Mouse (Mus musculus): ENCODE results near the gene Zfp839. TPM values are rescaled to one million over a fixed set of nuclear protein-coding genes. Genes with fewer than 3 reads are reported as not detected.

Gene Zfp839
- total and polyA plus RNA-seq, 2 experiments from 2014 or later, result 1.9 to 4.5 TPM

DNA sequence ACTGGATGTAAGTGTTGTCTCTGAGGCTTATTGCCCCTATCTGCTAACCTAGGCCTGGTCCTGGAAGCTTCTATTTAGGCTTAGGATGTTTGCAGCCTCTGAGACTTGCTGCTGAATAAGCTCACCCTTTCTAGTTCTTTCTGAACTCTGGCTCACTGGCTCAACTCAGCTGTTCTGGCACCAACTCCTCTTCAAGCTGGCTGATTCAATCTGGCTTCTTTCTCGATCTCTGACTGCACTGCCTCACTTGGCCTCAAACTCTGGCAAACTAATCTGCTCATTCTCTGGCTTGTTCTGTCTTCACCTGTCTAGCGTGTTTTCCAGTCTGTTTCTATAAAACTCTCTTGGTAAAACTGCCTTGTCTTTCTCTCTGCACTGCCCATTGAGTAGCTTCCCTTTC is 25.3 kb downstream of the Zfp839 start:
- Histone ChIP-seq H3K4me1 (ENCODE audit: insufficient read depth, low read length) (no peaks in the 10 kb centered on the region), H3K9me3 (ENCODE audit: low read length) (no peaks in the 10 kb centered on the region), H3K36me3 (ENCODE audit: insufficient read depth, low read length) (peaks cover 49% of the 10 kb centered on the region), H3K27me3 (ENCODE audit: insufficient read depth, low read length) (no peaks in the 10 kb centered on the region), H3K4me2 (ENCODE audit: low read depth, low read length, poor library complexity, severe bottlenecking) (no peak overlapping the region), H3K27ac (ENCODE audit: low read depth, low read length) (no peak overlapping the region), H3K4me3 (ENCODE audit: low read depth, low read length) (no peak overlapping the region), H3K9ac (replicated peaks; ENCODE audit: low read length, poor library complexity, severe bottlenecking) (no peak overlapping the region)
- no peak for ATAC-seq (ENCODE audit: low FRiP score)
- DNase-seq (ENCODE audit: low spot score), result no peak
- no peak for TF ChIP-seq CTCF (IDR thresholded peaks at IDR 0.05)
- 92% methylated on average over 2 of the region's 2 CpGs for WGBS

DNA sequence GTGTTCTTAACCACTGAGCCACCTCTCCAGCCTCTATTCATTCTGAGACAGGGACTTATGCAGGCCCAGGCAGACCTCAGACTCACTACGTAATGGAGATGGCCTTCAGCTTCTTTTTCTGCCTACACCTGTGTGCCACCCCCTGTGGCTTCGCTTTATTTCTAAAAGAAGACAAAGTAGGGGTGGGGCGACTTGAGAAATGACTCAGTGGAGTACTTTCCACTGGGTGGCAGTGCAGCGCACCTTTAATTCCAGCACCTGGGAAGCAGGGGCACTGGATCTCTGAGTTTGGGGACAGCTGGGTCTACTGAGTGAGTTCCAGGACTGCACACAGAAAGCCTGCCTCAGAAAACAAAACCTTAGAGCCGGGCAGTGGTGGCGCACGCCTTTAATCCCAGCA is 32.2 kb downstream of the Zfp839 start:
- no peak for DNase-seq (ENCODE audit: low spot score)
- no peak overlapping the region for H3K4me2 ChIP-seq (ENCODE audit: low read depth, low read length, poor library complexity, severe bottlenecking)
- H3K36me3 ChIP-seq (ENCODE audit: insufficient read depth, low read length), result peaks cover 27% of the 10 kb centered on the region
- no peak overlapping the region for H3K27ac ChIP-seq (ENCODE audit: low read depth, low read length)
- 86% methylated on average over 7 of the region's 7 CpGs for WGBS
- no peak overlapping the region for H3K4me3 ChIP-seq (ENCODE audit: low read depth, low read length)
- TF ChIP-seq CTCF (IDR thresholded peaks at IDR 0.05), result peak; percentile 26
- H3K4me1 ChIP-seq (ENCODE audit: insufficient read depth, low read length), result no peaks in the 10 kb centered on the region
- H3K27me3 ChIP-seq (ENCODE audit: insufficient read depth, low read length), result no peaks in the 10 kb centered on the region
- H3K9me3 ChIP-seq (ENCODE audit: low read length), result no peaks in the 10 kb centered on the region
- ATAC-seq (ENCODE audit: low FRiP score), result no peak
- no peak overlapping the region for H3K9ac ChIP-seq (replicated peaks; ENCODE audit: low read length, poor library complexity, severe bottlenecking)

DNA sequence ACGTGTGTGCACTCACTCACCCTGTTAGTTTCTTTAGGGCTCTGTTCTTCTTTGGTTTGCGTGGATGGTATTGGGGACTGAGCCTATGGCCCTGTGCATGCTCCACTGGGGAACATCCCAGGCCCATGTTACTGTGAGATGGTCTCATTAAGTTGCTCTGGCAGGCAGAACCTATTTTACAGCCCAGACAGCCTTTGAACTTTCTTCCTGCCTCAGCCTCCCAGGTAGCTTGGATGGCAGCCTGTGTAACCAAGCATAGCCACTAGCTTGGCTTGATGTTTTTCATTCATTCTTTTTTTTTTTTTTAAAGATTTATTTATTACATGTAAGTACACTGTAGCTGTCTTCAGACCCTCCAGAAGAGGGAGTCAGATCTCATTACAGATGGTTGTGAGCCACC is 35.2 kb downstream of the Zfp839 start:
- ATAC-seq (ENCODE audit: low FRiP score), result no peak
- 98% methylated on average over 2 of the region's 2 CpGs for WGBS
- no peak overlapping the region for H3K27ac ChIP-seq (ENCODE audit: low read depth, low read length)

DNA sequence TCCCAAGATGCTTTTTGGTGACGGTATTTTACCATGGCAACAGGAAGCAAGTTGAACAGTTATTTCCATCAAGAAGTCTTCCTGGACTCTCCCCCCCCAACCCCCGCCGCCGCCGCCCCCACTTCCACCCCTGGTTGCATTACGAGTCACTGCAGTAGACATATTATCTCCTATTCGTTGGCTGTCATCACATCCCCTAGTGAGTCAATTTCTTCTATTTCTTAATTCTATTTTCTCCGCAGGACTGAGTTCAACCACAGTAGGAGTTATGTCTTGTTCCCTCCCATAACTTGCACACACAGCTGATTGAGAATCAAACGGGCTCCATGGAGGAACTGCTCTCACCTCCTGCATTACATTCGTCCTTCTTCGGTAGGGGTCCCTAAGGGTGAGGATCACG is 38.1 kb downstream of the Zfp839 start:
- ATAC-seq (ENCODE audit: low FRiP score) (no peak), DNase-seq (ENCODE audit: low spot score) (no peak)
- Histone ChIP-seq H3K27ac (ENCODE audit: low read depth, low read length) (peak overlapping the region; percentile 74; the same call in 1 of the 2 replicates), H3K9me3 (ENCODE audit: low read length) (no peaks in the 10 kb centered on the region), H3K27me3 (ENCODE audit: insufficient read depth, low read length) (no peaks in the 10 kb centered on the region), H3K4me1 (ENCODE audit: insufficient read depth, low read length) (0 out of 2 replicates have a peak, but pooled peaks cover 6% of the 10 kb centered on the region), H3K9ac (replicated peaks; ENCODE audit: low read length, poor library complexity, severe bottlenecking) (peak overlapping the region; percentile 64), H3K4me3 (ENCODE audit: low read depth, low read length) (peak overlapping the region; percentile 56), H3K36me3 (ENCODE audit: insufficient read depth, low read length) (0 out of 2 replicates have a peak, but pooled peaks cover 3% of the 10 kb centered on the region), H3K4me2 (ENCODE audit: low read depth, low read length, poor library complexity, severe bottlenecking) (peak overlapping the region; percentile 91)
- no peak for TF ChIP-seq CTCF (IDR thresholded peaks at IDR 0.05)
- 46% methylated on average over 12 of the region's 12 CpGs for WGBS

More for the DNA sequence above, 35.2 kb downstream of the Zfp839 start:
- no peak for DNase-seq (ENCODE audit: low spot score)
- H3K27me3 ChIP-seq (ENCODE audit: insufficient read depth, low read length), result no peaks in the 10 kb centered on the region
- no peak overlapping the region for H3K9ac ChIP-seq (replicated peaks; ENCODE audit: low read length, poor library complexity, severe bottlenecking)
- H3K9me3 ChIP-seq (ENCODE audit: low read length), result no peaks in the 10 kb centered on the region
- 0 out of 2 replicates have a peak, but pooled peaks cover 10% of the 10 kb centered on the region for H3K36me3 ChIP-seq (ENCODE audit: insufficient read depth, low read length)
- H3K4me1 ChIP-seq (ENCODE audit: insufficient read depth, low read length), result 0 out of 2 replicates have a peak, but pooled peaks cover 5% of the 10 kb centered on the region
- TF ChIP-seq CTCF (IDR thresholded peaks at IDR 0.05), result no peak
- H3K4me3 ChIP-seq (ENCODE audit: low read depth, low read length), result no peak overlapping the region
- no peak overlapping the region for H3K4me2 ChIP-seq (ENCODE audit: low read depth, low read length, poor library complexity, severe bottlenecking)

- no peak for TF ChIP-seq CTCF (IDR thresholded peaks at IDR 0.05)
- 0 out of 2 replicates have a peak, but pooled peaks cover 2% of the 10 kb centered on the region for H3K36me3 ChIP-seq (ENCODE audit: insufficient read depth, low read length)
- H3K9ac ChIP-seq (replicated peaks; ENCODE audit: low read length, poor library complexity, severe bottlenecking), result peak overlapping the region; percentile 64
- H3K4me2 ChIP-seq (ENCODE audit: low read depth, low read length, poor library complexity, severe bottlenecking), result peak overlapping the region; percentile 91
- no peaks in the 10 kb centered on the region for H3K9me3 ChIP-seq (ENCODE audit: low read length)
- peak overlapping the region; percentile 56 for H3K4me3 ChIP-seq (ENCODE audit: low read depth, low read length)
- ATAC-seq (ENCODE audit: low FRiP score), result peak; percentile 76
- H3K27ac ChIP-seq (ENCODE audit: low read depth, low read length), result peak overlapping the region; percentile 74
- 0% methylated on average over 25 of the region's 25 CpGs for WGBS
- H3K27me3 ChIP-seq (ENCODE audit: insufficient read depth, low read length), result no peaks in the 10 kb centered on the region
- peak; percentile 46 for DNase-seq (ENCODE audit: low spot score)
- H3K4me1 ChIP-seq (ENCODE audit: insufficient read depth, low read length), result 0 out of 2 replicates have a peak, but pooled peaks cover 6% of the 10 kb centered on the region
Measured at GRCm38 (mm10) chr12:110888606-110889005, 38.6 kb downstream of the Zfp839 start.

- Histone ChIP-seq H3K4me1 (ENCODE audit: insufficient read depth, low read length) (0 out of 2 replicates have a peak, but pooled peaks cover 6% of the 10 kb centered on the region), H3K27ac (ENCODE audit: low read depth, low read length) (peak within 1 kb of the TSS; percentile 74), H3K4me3 (ENCODE audit: low read depth, low read length) (peak within 1 kb of the TSS; percentile 56), H3K4me2 (ENCODE audit: low read depth, low read length, poor library complexity, severe bottlenecking) (peak within 1 kb of the TSS; percentile 91), H3K9ac (replicated peaks; ENCODE audit: low read length, poor library complexity, severe bottlenecking) (peak within 1 kb of the TSS; percentile 64), H3K36me3 (ENCODE audit: insufficient read depth, low read length) (no peaks in the 10 kb centered on the region), H3K9me3 (ENCODE audit: low read length) (no peaks in the 10 kb centered on the region), H3K27me3 (ENCODE audit: insufficient read depth, low read length) (no peaks in the 10 kb centered on the region)
- DNase-seq (ENCODE audit: low spot score) (peak; percentile 100), ATAC-seq (ENCODE audit: low FRiP score) (peak; percentile 99)
- under 1% methylated on average over 64 of the region's 74 CpGs for WGBS
- no peak for TF ChIP-seq CTCF (IDR thresholded peaks at IDR 0.05)
Measured at GRCm38 (mm10) chr12:110889036-110890020, 39.3 kb downstream of the Zfp839 start, which contains the start of the genes Cinp and Tecpr2. Gene Cinp (minus strand): TSS chr12:110889145. Gene Tecpr2 (plus strand): TSS chr12:110889264.
